ENCODE assay signal across 8 mouse cellular contexts in genomic region chr9:15685215-15685614, GRCm38 (mm10). TPM values are rescaled to one million over a fixed set of nuclear protein-coding genes. Genes with fewer than 3 reads are reported as not detected.
DNase-seq lines count a peak whose midpoint lies in the region; ATAC-seq and TF ChIP-seq lines count a peak whose summit lies in the region.

No protein-coding gene starts in this region.

- H3K4me1 ChIP-seq in limb, embryonic 10.5 days: peaks cover 5% of the 10 kb centered on the region; the same call in 1 of the 2 replicates
- H3K4me1 ChIP-seq in midbrain, postnatal 0 days (ENCODE audit: insufficient read depth, low read length): no peaks in the 10 kb centered on the region

- no peaks in the 10 kb centered on the region for H3K36me3 ChIP-seq in limb, embryonic 10.5 days
- H3K36me3 ChIP-seq in midbrain, postnatal 0 days (ENCODE audit: insufficient read depth, low read length): no peaks in the 10 kb centered on the region
- no peaks in the 10 kb centered on the region for H3K36me3 ChIP-seq in splenic B cell, adult 2 months (ENCODE audit: control insufficient read depth, insufficient read depth, low read length, poor library complexity, severe bottlenecking)

- 27% methylated on average over 4 of the region's 4 CpGs for WGBS in limb, embryonic 10.5 days
- WGBS in midbrain, postnatal 0 days: 11% methylated on average over 4 of the region's 4 CpGs

- H3K4me2 ChIP-seq in midbrain, postnatal 0 days (ENCODE audit: low read depth, low read length, poor library complexity, severe bottlenecking): no peak overlapping the region

- no peak overlapping the region for H3K27ac ChIP-seq in limb, embryonic 10.5 days
- H3K27ac ChIP-seq in midbrain, postnatal 0 days (ENCODE audit: low read depth, low read length): no peak overlapping the region

- no peaks in the 10 kb centered on the region for H3K27me3 ChIP-seq in limb, embryonic 10.5 days (ENCODE audit: low read depth, poor library complexity, severe bottlenecking)
- no peaks in the 10 kb centered on the region for H3K27me3 ChIP-seq in midbrain, postnatal 0 days (ENCODE audit: insufficient read depth, low read length)
- H3K27me3 ChIP-seq in splenic B cell, adult 2 months (ENCODE audit: control insufficient read depth, insufficient read depth, low read length, poor library complexity, severe bottlenecking): no peaks in the 10 kb centered on the region

- no peak overlapping the region for H3K4me3 ChIP-seq in limb, embryonic 10.5 days
- H3K4me3 ChIP-seq in midbrain, postnatal 0 days (ENCODE audit: low read depth, low read length): no peak overlapping the region

- ATAC-seq in common myeloid progenitor, adult 5-6 weeks (replicated peaks; ENCODE audit: low read depth, poor library complexity, severe bottlenecking): peak; percentile 92
- ATAC-seq in granulocyte monocyte progenitor cell, adult 5-6 weeks (replicated peaks; ENCODE audit: poor library complexity, severe bottlenecking): peak; percentile 94
- peak; percentile 60; the same call in 1 of the 2 replicates for ATAC-seq in midbrain, postnatal 0 days (ENCODE audit: low FRiP score)

- H3K9me3 ChIP-seq in limb, embryonic 10.5 days (replicated peaks): no peaks in the 10 kb centered on the region
- no peaks in the 10 kb centered on the region for H3K9me3 ChIP-seq in midbrain, postnatal 0 days (ENCODE audit: low read length)

- peak; percentile 93 for TF ChIP-seq CTCF in midbrain, postnatal 0 days (IDR thresholded peaks at IDR 0.05)

- no peak overlapping the region for H3K9ac ChIP-seq in midbrain, postnatal 0 days (replicated peaks; ENCODE audit: low read length, poor library complexity, severe bottlenecking)

- DNase-seq in 416B (ENCODE audit: low read depth): peak; percentile 48
- peak; percentile 49 to 91 for DNase-seq in adrenal gland, adult (ENCODE audit: inconsistent age in 2 of 2, low spot score in 1 of 2)
- DNase-seq in kidney, adult 8-10 months: peak; percentile 38 to 69
- DNase-seq in limb, embryonic 10.5 days (ENCODE audit: low spot score): peak; percentile 77
- peak; percentile 84 for DNase-seq in midbrain, postnatal 0 days (ENCODE audit: low spot score)
- DNase-seq in splenic B cell, adult 2 months (ENCODE audit: low read depth, low spot score): peak; percentile 70

RNA-seq across cellular contexts. Expression of gene Slc36a4, which starts 24.3 kb away (rescaled TPM):
- total RNA-seq in common myeloid progenitor, adult 5-6 weeks (2017): 6.3 and 7.2 TPM in 2 replicates
- 11.8 and 12.1 TPM in 2 replicates for total RNA-seq in granulocyte monocyte progenitor cell, adult 5-6 weeks (2014; fragmentation: Nextera tagmentation)
- total RNA-seq in granulocyte monocyte progenitor cell, adult 5-6 weeks (2017): 9.7 and 14.3 TPM in 2 replicates
- 12.1 and 17.8 TPM in 2 replicates for polyA plus RNA-seq in limb, embryonic 10.5 days (2016; fragmentation: Nextera tagmentation; extraction: Ambion mirVana)
- total RNA-seq in midbrain, postnatal 0 days (2014; rRNA removed): 60.1 and 74.4 TPM in 2 replicates
- polyA plus RNA-seq in midbrain, postnatal 0 days (2015; fragmentation: Nextera tagmentation; extraction: Ambion mirVana): 34.4 and 36.9 TPM in 2 replicates

RNA-seq across cellular contexts. Expression of gene Deup1, which starts 57.5 kb away (rescaled TPM):
- total RNA-seq in common myeloid progenitor, adult 5-6 weeks (2017): not detected in 2 replicates
- not detected in 2 replicates for total RNA-seq in granulocyte monocyte progenitor cell, adult 5-6 weeks (2014; fragmentation: Nextera tagmentation)
- not detected in 2 replicates for total RNA-seq in granulocyte monocyte progenitor cell, adult 5-6 weeks (2017)
- polyA plus RNA-seq in limb, embryonic 10.5 days (2016; fragmentation: Nextera tagmentation; extraction: Ambion mirVana): 0.18 and 0.24 TPM in 2 replicates
- total RNA-seq in midbrain, postnatal 0 days (2014; rRNA removed): 1.3 and 2.4 TPM in 2 replicates
- 2.5 and 2.7 TPM in 2 replicates for polyA plus RNA-seq in midbrain, postnatal 0 days (2015; fragmentation: Nextera tagmentation; extraction: Ambion mirVana)
